Mouse (Mus musculus) lung, postnatal 0 days (tissue): ENCODE measurements at regions not wholly inside any gene's neighbourhood (a gene's known extent, or its start where the extent isn't known, plus 50 kb on each side); places are given as distances from the start of the nearest gene placed in this dataset.

Experiments
- CTCF ChIP-seq: IDR thresholded peaks from 2 replicates; pipeline ENCODE4 v1.5.1; 2016; ENCODE audit warnings: antibody characterized with exemption, mild to moderate bottlenecking
- EP300 ChIP-seq: IDR thresholded peaks from 2 replicates; pipeline ENCODE4 v1.6.1; 2016; ENCODE audit warnings: antibody characterized with exemption, mild to moderate bottlenecking, control low read depth

DNA sequence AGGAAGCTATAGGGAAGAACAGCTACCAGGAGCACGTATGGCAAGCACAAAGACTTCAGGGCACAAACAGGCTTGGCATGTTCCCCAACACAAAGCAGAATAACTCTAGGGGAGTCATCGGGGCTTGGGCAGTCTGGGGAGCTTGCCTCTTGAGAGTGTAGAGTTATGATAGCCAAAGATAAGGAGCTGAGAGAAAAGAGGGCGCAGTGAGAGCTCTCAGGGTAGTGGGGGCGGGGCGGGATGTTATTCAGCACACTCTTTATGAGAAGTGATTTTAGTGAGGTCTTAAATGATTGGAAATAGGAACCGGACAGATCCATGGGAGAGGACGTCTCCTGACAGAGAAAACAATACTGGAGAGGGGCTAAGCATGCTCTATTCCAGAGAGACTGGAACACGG lies 466.4 kb upstream of the Smim15 start:
- no peak for TF ChIP-seq EP300
- TF ChIP-seq CTCF = no peak
